Mouse (Mus musculus) hindbrain, embryonic 15.5 days (tissue): ENCODE measurements around the gene Gabrr2. TPM values are rescaled to one million over a fixed set of nuclear protein-coding genes. Genes with fewer than 3 reads are reported as not detected.

Experiments used
- ATAC-seq: fragments of 200-750 bp; cut with Nextera tagmentation; 2 replicates; pipeline ENCODE4 v1.8.0; 2017; ENCODE audit warnings: low read depth, moderate number of reproducible peaks, moderate TSS enrichment; ENCODE audit not compliant: low FRiP score
- H3K27ac ChIP-seq: fragments of 300-500 bp; sonication (generic); replicated peaks from 2 replicates; pipeline ENCODE4 v1.5.1; 2015; ENCODE audit warnings: mild to moderate bottlenecking, inconsistent platforms
- H3K27me3 ChIP-seq: fragments of 300-500 bp; sonication (generic); 2 replicates; pipeline ENCODE4 v1.6.1; 2015; ENCODE audit warnings: control low read depth, inconsistent platforms
- H3K36me3 ChIP-seq: fragments of 300-500 bp; sonication (generic); 2 replicates; pipeline ENCODE4 v1.6.1; 2015; ENCODE audit warnings: control low read depth, inconsistent platforms
- H3K4me1 ChIP-seq: fragments of 300-500 bp; sonication (generic); replicated peaks from 2 replicates; pipeline ENCODE4 v1.6.1; 2015; ENCODE audit warnings: control low read depth, inconsistent platforms
- H3K4me2 ChIP-seq: fragments of 300-500 bp; sonication (generic); 2 replicates; pipeline ENCODE4 v1.6.1; 2015; ENCODE audit warnings: moderate library complexity, mild to moderate bottlenecking, inconsistent platforms
- H3K4me3 ChIP-seq: fragments of 300-500 bp; sonication (generic); 2 replicates; pipeline ENCODE4 v1.5.1; 2015; ENCODE audit warnings: mild to moderate bottlenecking, inconsistent platforms
- H3K9ac ChIP-seq: fragments of 300-500 bp; sonication (generic); 2 replicates; pipeline ENCODE4 v1.6.1; 2015; ENCODE audit warnings: inconsistent platforms
- H3K9me3 ChIP-seq: fragments of 300-500 bp; sonication (generic); 2 replicates; pipeline ENCODE4 v1.6.1; 2016; ENCODE audit warnings: control low read depth, inconsistent platforms
- WGBS: fragments of 180-500 bp; shearing (Covaris S2); methylation state at CpG from one replicate; pipeline ENCODE4 v1.1.7; 2015; 5-methylcytosine and 5-hydroxymethylcytosine counted together
- polyA plus RNA-seq: library from polyadenylated mRNA; unstranded; fragments of >200 nt; fragmentation: Nextera tagmentation; extraction: Ambion mirVana; gene quantifications from 2 replicates; pipeline ENCODE4 v1.2.1, GENCODE M21; 2015

Gene Gabrr2
- 0.28 and 0.34 TPM in 2 replicates for polyA plus RNA-seq

DNA sequence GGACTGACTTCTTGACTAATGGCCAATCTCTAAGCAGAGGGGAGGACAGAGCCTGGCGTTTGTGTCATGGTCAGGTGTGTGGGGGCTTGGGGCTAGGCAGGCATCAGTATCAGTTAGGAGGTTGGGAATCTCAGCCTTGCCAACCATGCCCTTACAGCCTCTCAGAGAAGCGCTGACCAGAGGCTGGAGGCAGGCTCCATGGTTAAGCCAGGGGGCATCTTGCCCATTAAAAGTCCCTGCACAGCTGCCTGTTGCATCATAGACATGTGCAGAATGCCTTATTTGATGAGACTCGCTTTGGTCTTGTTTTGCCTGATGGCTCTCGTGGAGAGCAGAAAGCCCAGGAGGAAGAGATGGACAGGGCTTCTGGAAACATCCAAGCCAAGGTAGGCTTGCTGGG is at the start of gene Gabrr2:
TSS of gene Gabrr2 (plus strand) at position 19 of the 400 bp plus-strand sequence.
- H3K4me3 ChIP-seq: no peak within 1 kb of the TSS
- 93% methylated on average over 4 of the region's 4 CpGs for WGBS
- H3K4me2 ChIP-seq: no peak within 1 kb of the TSS
- H3K27me3 ChIP-seq: no peaks in the 10 kb centered on the region
- H3K36me3 ChIP-seq: no peaks in the 10 kb centered on the region
- H3K9me3 ChIP-seq: no peaks in the 10 kb centered on the region
- no peak for ATAC-seq
- no peak within 1 kb of the TSS for H3K9ac ChIP-seq
- no peak within 1 kb of the TSS for H3K27ac ChIP-seq
- no peaks in the 10 kb centered on the region for H3K4me1 ChIP-seq

DNA sequence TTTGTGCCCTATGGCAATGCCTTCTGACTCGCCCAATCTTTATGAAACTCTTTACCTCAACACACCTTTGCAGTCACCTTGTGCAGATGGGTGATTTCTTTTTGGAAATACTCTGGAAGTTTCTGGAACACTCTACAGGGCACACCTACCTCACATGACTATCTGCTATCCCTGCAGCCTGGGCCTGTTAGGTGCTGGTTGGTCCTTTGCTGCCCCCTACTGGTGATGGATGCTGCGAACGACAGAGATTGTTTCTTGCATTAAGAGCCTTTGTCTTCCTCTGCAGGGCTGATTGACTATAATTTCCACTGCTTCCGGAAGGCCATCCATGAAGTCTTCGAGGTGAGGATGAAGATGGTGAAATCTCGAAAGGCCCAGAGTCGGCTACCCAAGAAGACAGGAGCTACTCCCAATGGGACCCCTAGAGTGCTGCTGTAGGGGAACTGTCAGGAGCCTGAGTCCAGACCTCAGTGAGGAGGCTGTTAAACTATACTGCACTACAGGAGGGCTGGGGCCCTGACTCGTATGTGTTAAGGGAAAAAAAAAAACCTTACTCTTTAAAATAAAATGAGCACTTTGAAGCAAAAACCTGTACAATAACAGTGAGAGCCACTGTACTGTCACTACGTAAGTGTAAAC is 44.3 kb upstream of the Gabrr2 start:
- Histone ChIP-seq H3K36me3 (peaks cover 17% of the 10 kb centered on the region), H3K9me3 (no peaks in the 10 kb centered on the region), H3K4me2 (no peak overlapping the region), H3K4me1 (no peaks in the 10 kb centered on the region), H3K4me3 (no peak overlapping the region), H3K27me3 (no peaks in the 10 kb centered on the region), H3K27ac (no peak overlapping the region), H3K9ac (no peak overlapping the region)
- WGBS: 51% methylated on average over 9 of the region's 9 CpGs
- peak; percentile 83 for ATAC-seq

DNA sequence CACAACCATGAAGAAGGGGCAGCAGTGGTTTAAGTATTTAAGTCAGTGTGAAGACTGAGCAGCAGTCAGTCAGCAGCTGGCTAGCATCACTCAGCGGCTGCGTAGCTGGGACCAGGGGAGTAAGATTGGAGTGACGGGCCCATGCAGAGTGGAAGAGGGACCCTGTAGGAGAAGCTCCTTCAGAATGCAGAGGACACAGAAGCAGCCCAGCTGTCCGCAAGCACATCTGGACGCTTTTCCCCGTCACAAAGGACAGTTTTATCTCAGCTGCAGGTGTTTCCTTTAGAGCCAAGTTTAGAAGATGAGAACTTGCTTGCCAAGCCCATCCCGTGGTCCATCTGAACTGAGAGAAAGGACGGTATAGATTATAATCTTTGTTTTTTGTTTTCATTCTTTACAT is 38.4 kb upstream of the Gabrr2 start:
- H3K27me3 ChIP-seq: no peaks in the 10 kb centered on the region
- H3K9ac ChIP-seq: no peak overlapping the region
- no peak overlapping the region for H3K27ac ChIP-seq
- 87% methylated on average over 8 of the region's 8 CpGs for WGBS
- H3K4me3 ChIP-seq: no peak overlapping the region
- H3K4me1 ChIP-seq: peaks cover 7% of the 10 kb centered on the region
- H3K9me3 ChIP-seq: no peaks in the 10 kb centered on the region
- H3K4me2 ChIP-seq: no peak overlapping the region
- peaks cover 4% of the 10 kb centered on the region; the same call in 1 of the 2 replicates for H3K36me3 ChIP-seq
- ATAC-seq: no peak

DNA sequence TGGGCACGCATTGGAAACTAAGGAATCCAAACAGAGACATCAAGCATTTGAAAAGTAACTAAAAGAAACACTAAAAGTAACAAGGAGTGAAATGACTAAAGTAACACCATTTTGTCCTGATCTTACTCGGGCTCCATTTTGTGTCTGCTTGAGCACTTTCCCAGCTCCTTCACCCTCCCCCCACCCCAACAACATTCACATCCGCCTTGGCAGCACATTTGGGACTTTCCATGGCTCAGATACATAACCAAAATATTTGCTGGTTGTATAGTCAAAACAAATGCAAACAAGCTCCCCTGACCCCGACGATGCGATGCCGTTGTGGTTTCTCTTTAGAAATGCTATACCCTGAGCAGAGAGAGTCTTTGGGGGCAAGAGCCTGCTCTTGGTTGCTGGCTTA is 33.7 kb upstream of the Gabrr2 start:
- 0 out of 2 replicates have a peak overlapping the region, but pooled peaks have one; percentile 3 for H3K4me2 ChIP-seq
- H3K4me3 ChIP-seq: no peak overlapping the region
- peaks cover 4% of the 10 kb centered on the region; the same call in 1 of the 2 replicates for H3K36me3 ChIP-seq
- H3K9me3 ChIP-seq: no peaks in the 10 kb centered on the region
- H3K9ac ChIP-seq: 0 out of 2 replicates have a peak overlapping the region, but pooled peaks have one; percentile 2
- 89% methylated on average over 7 of the region's 7 CpGs for WGBS
- H3K27ac ChIP-seq: no peak overlapping the region
- ATAC-seq: no peak
- peaks cover 34% of the 10 kb centered on the region for H3K4me1 ChIP-seq
- H3K27me3 ChIP-seq: no peaks in the 10 kb centered on the region

DNA sequence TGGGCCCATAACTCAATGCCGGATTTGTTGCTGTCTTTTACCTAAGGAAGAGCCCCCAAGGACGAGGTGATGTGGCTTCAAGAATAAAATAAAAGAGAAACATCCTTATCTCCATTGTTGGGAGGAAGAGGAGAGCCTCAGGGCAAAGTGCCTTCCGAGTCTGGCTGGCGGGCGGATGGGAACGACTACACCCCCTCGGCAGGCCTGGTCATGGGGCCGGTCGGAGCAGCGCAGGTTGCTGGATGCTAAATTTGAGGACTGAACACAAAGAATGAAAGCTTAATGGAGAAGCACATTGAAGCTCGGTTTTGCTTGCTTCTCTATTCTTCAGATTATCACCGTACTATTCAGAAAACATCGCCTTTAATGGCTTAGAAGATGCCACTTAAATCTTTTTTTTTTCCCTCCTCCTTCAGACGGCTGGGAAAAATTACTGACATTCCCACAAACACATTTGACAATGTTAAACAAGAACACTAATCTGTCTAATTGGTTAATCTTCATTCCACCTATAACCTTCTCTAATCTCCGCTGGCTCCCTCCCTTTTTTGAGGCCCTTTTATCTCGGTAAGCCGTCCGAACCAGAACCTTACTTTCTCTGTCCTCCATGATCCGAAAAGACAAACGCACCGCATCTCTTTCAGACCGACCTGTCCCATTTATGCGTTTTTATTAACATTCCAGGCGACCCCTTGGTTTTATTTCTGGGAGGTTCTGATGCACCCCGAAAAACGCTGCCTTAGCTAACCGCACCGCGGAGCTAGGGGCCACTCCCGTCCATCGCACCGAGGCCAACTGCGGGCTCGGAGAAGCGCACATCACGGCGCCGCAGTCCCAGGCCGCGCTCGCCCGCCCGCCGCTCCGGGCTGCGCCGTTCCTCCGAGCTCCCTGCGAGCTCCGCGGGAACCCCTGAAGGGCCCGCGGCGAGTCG is 32.3 kb upstream of the Gabrr2 start:
- WGBS: 1% methylated on average over 55 of the region's 55 CpGs
- ATAC-seq: peak; percentile 82
- peak overlapping the region; percentile 66 for H3K4me3 ChIP-seq
- peaks cover 6% of the 10 kb centered on the region; the same call in 1 of the 2 replicates for H3K36me3 ChIP-seq
- H3K9ac ChIP-seq: peak overlapping the region; percentile 84
- peak overlapping the region; percentile 96 for H3K27ac ChIP-seq
- H3K4me2 ChIP-seq: peak overlapping the region; percentile 58
- H3K4me1 ChIP-seq: peaks cover 37% of the 10 kb centered on the region
- no peaks in the 10 kb centered on the region for H3K9me3 ChIP-seq
- H3K27me3 ChIP-seq: no peaks in the 10 kb centered on the region

DNA sequence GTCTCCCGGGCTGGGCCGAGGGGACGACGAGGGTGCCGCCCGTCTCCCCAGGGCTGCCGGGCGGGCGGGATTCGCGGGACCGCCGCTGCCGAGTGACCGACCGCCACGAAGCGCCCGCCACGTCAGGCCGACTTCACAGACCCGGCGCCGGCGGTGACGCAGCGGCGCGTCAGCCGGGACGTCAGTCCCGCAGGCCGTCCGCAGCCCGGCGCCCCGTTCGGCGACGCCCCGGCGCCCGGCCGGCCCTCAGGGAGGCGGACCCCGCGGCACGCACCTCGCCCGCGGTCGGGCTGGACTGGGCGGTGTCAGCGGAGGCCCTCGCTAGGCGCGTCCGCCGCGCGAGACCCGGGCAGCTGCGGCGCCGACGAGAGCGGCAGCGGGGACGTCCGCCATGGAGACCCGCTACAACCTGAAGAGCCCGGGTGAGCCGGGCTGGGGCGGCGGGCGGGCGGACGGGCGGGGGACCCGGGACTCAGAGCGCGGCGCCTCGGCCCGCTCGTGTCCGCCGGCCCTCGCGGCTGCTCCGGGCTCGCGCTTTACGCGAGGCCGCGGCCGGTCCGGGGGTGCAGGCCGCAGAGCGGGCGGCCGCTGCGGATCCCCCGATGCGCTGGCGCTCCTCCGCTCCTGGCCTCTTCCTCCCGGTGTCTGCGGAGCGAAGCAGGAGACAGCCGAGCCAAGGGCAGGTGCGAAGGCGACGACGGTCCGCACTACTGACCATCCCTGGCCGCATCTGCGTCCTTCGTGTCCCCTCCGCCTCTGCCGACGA is 31.4 kb upstream of the Gabrr2 start, which contains the start of gene Ube2j1:
TSS of gene Ube2j1 (plus strand) at position 222 of the 766 bp plus-strand sequence.
- peaks cover 37% of the 10 kb centered on the region for H3K4me1 ChIP-seq
- H3K4me2 ChIP-seq: peak within 1 kb of the TSS; percentile 58
- H3K36me3 ChIP-seq: peaks cover 6% of the 10 kb centered on the region; the same call in 1 of the 2 replicates
- H3K9me3 ChIP-seq: no peaks in the 10 kb centered on the region
- under 1% methylated on average over 94 of the region's 123 CpGs for WGBS
- H3K9ac ChIP-seq: peak within 1 kb of the TSS; percentile 84
- peak within 1 kb of the TSS; percentile 66 for H3K4me3 ChIP-seq
- H3K27me3 ChIP-seq: no peaks in the 10 kb centered on the region
- ATAC-seq: peak; percentile 97
- H3K27ac ChIP-seq: peak within 1 kb of the TSS; percentile 96

DNA sequence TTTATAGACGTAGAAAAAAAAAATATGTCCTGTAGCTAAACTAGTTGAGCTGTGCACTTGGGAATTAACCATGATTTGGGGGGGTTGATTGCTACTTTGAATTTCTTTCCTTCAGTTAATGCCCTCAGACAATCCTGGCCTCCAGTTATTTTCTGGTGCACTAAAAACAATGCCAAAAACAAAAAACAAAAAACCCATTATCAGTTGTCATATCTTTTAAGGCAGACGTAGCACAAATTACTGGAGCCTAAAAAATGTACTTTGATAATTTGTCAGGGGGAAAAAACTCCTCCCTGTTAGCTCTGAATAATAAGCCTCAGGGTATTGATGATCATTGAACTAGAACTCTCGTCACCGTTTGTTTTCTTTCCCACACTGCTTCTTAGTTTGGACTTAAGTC is 30.8 kb upstream of the Gabrr2 start:
- no peaks in the 10 kb centered on the region for H3K27me3 ChIP-seq
- ATAC-seq: no peak
- H3K4me2 ChIP-seq: peak overlapping the region; percentile 58
- H3K27ac ChIP-seq: peak overlapping the region; percentile 96
- 5% methylated on average over 4 of the region's 4 CpGs for WGBS
- peak overlapping the region; percentile 84 for H3K9ac ChIP-seq
- peaks cover 11% of the 10 kb centered on the region; the same call in 1 of the 2 replicates for H3K36me3 ChIP-seq
- no peaks in the 10 kb centered on the region for H3K9me3 ChIP-seq
- H3K4me3 ChIP-seq: peak overlapping the region; percentile 66
- H3K4me1 ChIP-seq: peaks cover 37% of the 10 kb centered on the region

DNA sequence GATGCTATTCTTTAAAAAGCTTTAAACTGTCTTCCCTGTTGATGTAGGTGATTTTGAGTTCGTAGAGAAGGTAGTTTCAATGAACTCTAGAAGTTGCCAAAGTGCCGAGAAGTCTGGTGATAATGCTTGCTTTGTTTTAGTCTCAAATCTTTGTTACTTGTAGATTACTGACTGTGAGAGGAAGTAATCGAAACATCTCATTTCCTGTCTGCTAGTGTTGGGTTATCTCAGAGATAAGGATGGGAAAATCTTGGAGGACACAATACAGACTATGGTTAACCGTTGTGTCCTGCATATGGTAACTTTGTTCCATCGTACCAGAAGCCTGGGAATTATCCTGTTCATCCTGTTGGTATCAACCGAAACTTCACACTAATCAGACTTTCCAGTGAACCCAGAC is 29.3 kb upstream of the Gabrr2 start:
- Histone ChIP-seq H3K27me3 (no peaks in the 10 kb centered on the region), H3K9me3 (no peaks in the 10 kb centered on the region), H3K9ac (no peak overlapping the region), H3K36me3 (peaks cover 13% of the 10 kb centered on the region), H3K4me1 (peaks cover 37% of the 10 kb centered on the region), H3K27ac (no peak overlapping the region), H3K4me2 (no peak overlapping the region), H3K4me3 (no peak overlapping the region)
- 88% methylated on average over 6 of the region's 6 CpGs for WGBS
- no peak for ATAC-seq

DNA sequence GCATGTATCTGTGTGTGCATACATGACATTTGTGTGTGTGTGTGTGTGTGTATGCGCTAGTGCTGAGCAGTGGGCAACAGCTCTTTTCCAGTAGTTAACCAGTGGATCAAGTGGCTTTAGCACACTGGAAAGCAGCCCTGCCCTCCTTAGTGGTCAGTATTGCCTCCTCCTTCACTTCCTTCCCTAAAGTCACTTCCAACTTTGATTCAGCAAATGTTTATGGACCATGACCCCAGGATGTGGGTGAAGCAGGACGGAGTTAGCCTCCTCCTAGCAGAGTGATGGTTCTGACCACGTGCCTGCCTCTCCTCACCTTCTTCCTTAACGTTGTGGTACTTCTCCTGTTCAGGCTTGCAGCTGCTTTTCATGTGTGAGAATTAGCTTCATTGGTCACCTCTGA is 23.0 kb upstream of the Gabrr2 start:
- Histone ChIP-seq H3K4me3 (no peak overlapping the region), H3K27me3 (no peaks in the 10 kb centered on the region), H3K9ac (no peak overlapping the region), H3K4me2 (no peak overlapping the region), H3K9me3 (no peaks in the 10 kb centered on the region), H3K36me3 (peaks cover 64% of the 10 kb centered on the region), H3K4me1 (no peaks in the 10 kb centered on the region), H3K27ac (no peak overlapping the region)
- WGBS: 91% methylated on average over 4 of the region's 4 CpGs
- no peak for ATAC-seq

DNA sequence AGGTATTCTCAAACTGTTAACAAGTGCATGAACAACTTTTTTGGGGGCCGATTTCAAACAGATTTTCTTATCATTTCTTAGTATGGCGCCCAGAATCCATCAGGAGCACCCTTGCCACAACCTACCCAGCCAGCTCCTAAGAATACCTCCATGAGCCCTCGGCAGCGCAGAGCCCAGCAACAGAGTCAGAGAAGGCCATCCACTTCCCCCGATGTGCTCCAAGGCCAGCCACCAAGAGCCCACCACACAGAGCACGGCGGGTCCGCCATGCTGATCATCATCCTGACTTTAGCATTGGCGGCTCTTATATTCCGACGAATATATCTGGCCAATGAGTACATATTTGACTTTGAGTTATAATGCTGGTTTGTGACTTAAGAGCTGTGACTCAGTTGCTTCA is 13.2 kb upstream of the Gabrr2 start:
- Histone ChIP-seq H3K27ac (no peak overlapping the region), H3K27me3 (no peaks in the 10 kb centered on the region), H3K4me1 (no peaks in the 10 kb centered on the region), H3K4me3 (no peak overlapping the region), H3K9ac (no peak overlapping the region), H3K9me3 (no peaks in the 10 kb centered on the region), H3K4me2 (no peak overlapping the region), H3K36me3 (peaks cover 62% of the 10 kb centered on the region)
- 96% methylated on average over 11 of the region's 11 CpGs for WGBS
- no peak for ATAC-seq

DNA sequence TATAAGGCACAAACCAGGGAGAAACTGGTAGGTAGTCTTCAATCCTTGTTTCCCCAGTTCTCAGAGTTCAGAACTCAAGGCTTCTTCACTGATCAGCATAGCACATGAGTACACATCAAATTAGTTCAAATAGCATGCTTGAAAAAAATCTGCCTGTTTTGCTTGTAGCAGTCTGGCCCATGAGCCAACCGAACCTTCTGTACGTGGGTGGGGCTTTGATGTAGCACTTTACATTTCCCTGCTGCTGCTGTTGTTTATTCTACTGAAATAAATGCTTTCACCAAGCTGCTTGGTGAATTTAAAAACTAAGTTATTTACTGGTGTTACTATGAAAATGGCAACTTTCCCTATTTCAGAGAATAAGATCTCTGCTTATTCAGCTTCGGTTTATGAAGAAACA is 10.7 kb upstream of the Gabrr2 start:
- no peaks in the 10 kb centered on the region for H3K4me1 ChIP-seq
- no peak overlapping the region for H3K4me3 ChIP-seq
- no peak for ATAC-seq
- H3K9me3 ChIP-seq: no peaks in the 10 kb centered on the region
- H3K4me2 ChIP-seq: no peak overlapping the region
- WGBS: 91% methylated on average over 3 of the region's 3 CpGs
- no peaks in the 10 kb centered on the region for H3K27me3 ChIP-seq
- no peak overlapping the region for H3K27ac ChIP-seq
- H3K9ac ChIP-seq: no peak overlapping the region
- peaks cover 44% of the 10 kb centered on the region for H3K36me3 ChIP-seq
